Mouse (Mus musculus): ENCODE results near the gene Perp. TPM values are rescaled to one million over a fixed set of nuclear protein-coding genes. Genes with fewer than 3 reads are reported as not detected.
A peak's percentile ranks its signal among the peaks of the same experiment; 100 is the strongest.

Gene Perp
- polyA plus RNA-seq, 1 experiment from 2014 or later = 7.5 TPM

GRCm38 (mm10) chr10:18870990-18871389 is 26.2 kb downstream of the Perp start:
- Histone ChIP-seq H3K9me3 (replicated peaks) (no peaks in the 10 kb centered on the region), H3K9ac (no peak overlapping the region), H3K4me1 (peaks cover 15% of the 10 kb centered on the region), H3K4me3 (no peak overlapping the region), H3K27ac (no peak overlapping the region), H3K27me3 (replicated peaks) (no peaks in the 10 kb centered on the region), H3K36me3 (no peaks in the 10 kb centered on the region), H3K4me2 (0 out of 2 replicates have a peak overlapping the region, but pooled peaks have one; percentile 10)
- 34% methylated on average over 2 of the region's 2 CpGs for WGBS (ENCODE audit: insufficient replicate concordance)
- ATAC-seq = peak; percentile 75

GRCm38 (mm10) chr10:18876211-18876610 is 31.4 kb downstream of the Perp start:
- Histone ChIP-seq H3K4me3 (no peak overlapping the region), H3K27ac (no peak overlapping the region), H3K36me3 (no peaks in the 10 kb centered on the region), H3K4me1 (peaks cover 13% of the 10 kb centered on the region), H3K27me3 (replicated peaks) (no peaks in the 10 kb centered on the region), H3K9ac (no peak overlapping the region), H3K9me3 (replicated peaks) (no peaks in the 10 kb centered on the region), H3K4me2 (no peak overlapping the region)
- ATAC-seq = no peak
- WGBS (ENCODE audit: insufficient replicate concordance) = 37% methylated on average over 1 of the region's 1 CpGs

GRCm38 (mm10) chr10:18878111-18878510 is 33.3 kb downstream of the Perp start:
- H3K36me3 ChIP-seq = no peaks in the 10 kb centered on the region
- no peak overlapping the region for H3K9ac ChIP-seq
- H3K4me1 ChIP-seq = peaks cover 11% of the 10 kb centered on the region
- H3K9me3 ChIP-seq (replicated peaks) = no peaks in the 10 kb centered on the region
- no peaks in the 10 kb centered on the region for H3K27me3 ChIP-seq (replicated peaks)
- WGBS (ENCODE audit: insufficient replicate concordance) = 77% methylated on average over 6 of the region's 6 CpGs
- no peak for ATAC-seq
- H3K27ac ChIP-seq = no peak overlapping the region
- H3K4me2 ChIP-seq = no peak overlapping the region
- no peak overlapping the region for H3K4me3 ChIP-seq

GRCm38 (mm10) chr10:18879160-18879559 is 34.3 kb downstream of the Perp start:
- no peak for ATAC-seq
- H3K27ac ChIP-seq = no peak overlapping the region
- H3K9ac ChIP-seq = no peak overlapping the region
- H3K36me3 ChIP-seq = no peaks in the 10 kb centered on the region
- no peak overlapping the region for H3K4me2 ChIP-seq
- no peaks in the 10 kb centered on the region for H3K9me3 ChIP-seq (replicated peaks)
- peaks cover 11% of the 10 kb centered on the region for H3K4me1 ChIP-seq
- 71% methylated on average over 4 of the region's 4 CpGs for WGBS (ENCODE audit: insufficient replicate concordance)
- no peak overlapping the region for H3K4me3 ChIP-seq
- no peaks in the 10 kb centered on the region for H3K27me3 ChIP-seq (replicated peaks)

- no peak for ATAC-seq
- no peaks in the 10 kb centered on the region for H3K36me3 ChIP-seq
- 34% methylated on average over 1 of the region's 1 CpGs for WGBS (ENCODE audit: insufficient replicate concordance)
Measured at GRCm38 (mm10) chr10:18879690-18880089, 34.9 kb downstream of the Perp start.

GRCm38 (mm10) chr10:18882190-18882589 is 37.4 kb downstream of the Perp start:
- no peaks in the 10 kb centered on the region for H3K9me3 ChIP-seq (replicated peaks)
- no peak overlapping the region for H3K27ac ChIP-seq
- H3K4me3 ChIP-seq = no peak overlapping the region
- peaks cover 8% of the 10 kb centered on the region for H3K4me1 ChIP-seq
- no peaks in the 10 kb centered on the region for H3K36me3 ChIP-seq
- ATAC-seq = no peak
- no peaks in the 10 kb centered on the region for H3K27me3 ChIP-seq (replicated peaks)
- whole genome bisulfite sequencing (ENCODE audit: insufficient replicate concordance) = 68% methylated on average over 1 of the region's 1 CpGs
- H3K9ac ChIP-seq = no peak overlapping the region
- H3K4me2 ChIP-seq = no peak overlapping the region

More at GRCm38 (mm10) chr10:18879690-18880089, 34.9 kb downstream of the Perp start:
- peaks cover 12% of the 10 kb centered on the region for H3K4me1 ChIP-seq
- no peaks in the 10 kb centered on the region for H3K27me3 ChIP-seq (replicated peaks)
- no peaks in the 10 kb centered on the region for H3K9me3 ChIP-seq (replicated peaks)
- H3K4me3 ChIP-seq = no peak overlapping the region
- H3K27ac ChIP-seq = no peak overlapping the region
- H3K9ac ChIP-seq = no peak overlapping the region
- no peak overlapping the region for H3K4me2 ChIP-seq

- no peak overlapping the region for H3K9ac ChIP-seq
- no peak overlapping the region for H3K4me2 ChIP-seq
- peaks cover 22% of the 10 kb centered on the region for H3K4me1 ChIP-seq
- 14% methylated on average over 4 of the region's 4 CpGs for WGBS (ENCODE audit: insufficient replicate concordance)
- no peak overlapping the region for H3K4me3 ChIP-seq
- no peak overlapping the region for H3K27ac ChIP-seq
- H3K27me3 ChIP-seq (replicated peaks) = no peaks in the 10 kb centered on the region
- no peak for ATAC-seq
- H3K36me3 ChIP-seq = no peaks in the 10 kb centered on the region
- H3K9me3 ChIP-seq (replicated peaks) = no peaks in the 10 kb centered on the region
Measured at GRCm38 (mm10) chr10:18886918-18887625, 42.3 kb downstream of the Perp start.

- H3K4me1 ChIP-seq = peaks cover 25% of the 10 kb centered on the region
- no peaks in the 10 kb centered on the region for H3K9me3 ChIP-seq (replicated peaks)
- no peak overlapping the region for H3K4me2 ChIP-seq
- no peak overlapping the region for H3K9ac ChIP-seq
- 86% methylated on average over 1 of the region's 1 CpGs for WGBS (ENCODE audit: insufficient replicate concordance)
- no peak for ATAC-seq
- no peak overlapping the region for H3K27ac ChIP-seq
- no peaks in the 10 kb centered on the region for H3K27me3 ChIP-seq (replicated peaks)
- H3K4me3 ChIP-seq = no peak overlapping the region
- no peaks in the 10 kb centered on the region for H3K36me3 ChIP-seq
Measured at GRCm38 (mm10) chr10:18888751-18889150, 43.9 kb downstream of the Perp start.

- H3K4me2 ChIP-seq = no peak overlapping the region
- 23% methylated on average over 1 of the region's 1 CpGs for WGBS (ENCODE audit: insufficient replicate concordance)
- H3K4me1 ChIP-seq = peaks cover 25% of the 10 kb centered on the region
- H3K27me3 ChIP-seq (replicated peaks) = no peaks in the 10 kb centered on the region
- H3K4me3 ChIP-seq = no peak overlapping the region
- H3K36me3 ChIP-seq = no peaks in the 10 kb centered on the region
- H3K9me3 ChIP-seq (replicated peaks) = no peaks in the 10 kb centered on the region
- no peak for ATAC-seq
- no peak overlapping the region for H3K9ac ChIP-seq
- no peak overlapping the region for H3K27ac ChIP-seq
Measured at GRCm38 (mm10) chr10:18889255-18889654, 44.4 kb downstream of the Perp start.

GRCm38 (mm10) chr10:18891110-18891509 is 46.3 kb downstream of the Perp start:
- no peak overlapping the region for H3K9ac ChIP-seq
- no peak overlapping the region for H3K4me3 ChIP-seq
- no peak overlapping the region for H3K4me2 ChIP-seq
- no peaks in the 10 kb centered on the region for H3K36me3 ChIP-seq
- H3K4me1 ChIP-seq = peaks cover 22% of the 10 kb centered on the region
- no peaks in the 10 kb centered on the region for H3K9me3 ChIP-seq (replicated peaks)
- peak; percentile 73 for ATAC-seq
- no peaks in the 10 kb centered on the region for H3K27me3 ChIP-seq (replicated peaks)
- H3K27ac ChIP-seq = no peak overlapping the region

- no peak for ATAC-seq
- Histone ChIP-seq H3K4me2 (no peak overlapping the region), H3K27me3 (replicated peaks) (no peaks in the 10 kb centered on the region), H3K9me3 (replicated peaks) (no peaks in the 10 kb centered on the region), H3K36me3 (no peaks in the 10 kb centered on the region), H3K9ac (no peak overlapping the region), H3K4me3 (no peak overlapping the region), H3K4me1 (peaks cover 18% of the 10 kb centered on the region), H3K27ac (no peak overlapping the region)
- 29% methylated on average over 1 of the region's 1 CpGs for WGBS (ENCODE audit: insufficient replicate concordance)
Measured at GRCm38 (mm10) chr10:18892102-18892501, 47.3 kb downstream of the Perp start.

- Histone ChIP-seq H3K9ac (no peak overlapping the region), H3K27me3 (replicated peaks) (no peaks in the 10 kb centered on the region), H3K9me3 (replicated peaks) (no peaks in the 10 kb centered on the region), H3K4me3 (no peak overlapping the region), H3K4me1 (peaks cover 15% of the 10 kb centered on the region), H3K36me3 (no peaks in the 10 kb centered on the region), H3K4me2 (no peak overlapping the region), H3K27ac (no peak overlapping the region)
- no peak for ATAC-seq
- 61% methylated on average over 3 of the region's 6 CpGs for WGBS (ENCODE audit: insufficient replicate concordance)
Measured at GRCm38 (mm10) chr10:18894259-18895166, 49.7 kb downstream of the Perp start.

Measured in liver, embryonic 12.5 days (tissue).